Comparison of ENCODE assay signal across 8 mouse cellular contexts in the genomic region with DNA sequence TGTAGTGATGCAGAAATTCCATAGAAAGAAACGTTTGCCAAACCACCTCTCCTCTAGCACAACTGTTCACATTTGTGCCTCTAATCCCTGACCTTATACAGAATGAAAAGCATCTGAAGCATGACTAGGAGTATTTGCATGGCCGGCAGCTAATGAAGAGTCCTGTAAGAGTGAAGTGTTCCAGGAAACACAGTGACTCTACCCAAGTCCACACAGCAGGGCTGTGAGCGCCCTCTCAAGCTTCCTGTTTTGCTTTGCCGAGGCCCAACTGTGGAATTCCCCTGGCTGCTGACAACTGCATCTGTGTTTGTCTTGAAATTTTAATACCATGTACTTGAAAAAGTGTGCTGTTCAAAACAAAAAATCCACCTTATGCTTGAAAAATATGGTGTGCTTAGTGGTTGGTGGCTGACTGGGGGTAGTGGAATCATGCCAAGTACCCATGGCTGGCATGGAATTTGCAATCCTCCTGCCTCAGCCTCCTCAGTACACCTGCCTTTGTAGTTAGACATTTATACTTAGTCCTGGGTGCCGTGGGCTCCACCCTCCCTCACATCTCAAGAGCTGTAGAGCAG.
DNase-seq lines count a peak whose midpoint lies in the region; ATAC-seq and TF ChIP-seq lines count a peak whose summit lies in the region.
"Had no signal": no experiment of that assay in that cellular context is flagged by ENCODE, and none has a peak within 500 bp of the region (broad histone marks: within the 10 kb centered on the region; RNA-seq: fewer than 3 reads in every experiment).

No protein-coding gene starts in this region.

- peak; percentile 90 for ATAC-seq in inflammation-experienced regulatory T-cells, adult 6 months
- no peak for ATAC-seq in forebrain, embryonic 14.5 days
- ATAC-seq in forebrain, embryonic 12.5 days (ENCODE audit: low FRiP score): no peak

- TF ChIP-seq POLR2A in CH12.LX (IDR thresholded peaks at IDR 0.05; ENCODE audit: low read depth, low read length) (peak; percentile 59), myocyte (IDR thresholded peaks at IDR 0.05; ENCODE audit: insufficient read length, low read depth) (no peak)

- H3K4me3 ChIP-seq in CH12.LX (replicated peaks in 1 of 3; ENCODE audit: low read depth in 2 of 3, low read length in 2 of 3, poor library complexity in 1 of 3) (no peak overlapping the region), myocyte (no peak overlapping the region)
- no peak overlapping the region for H3K4me3 ChIP-seq in brown adipose tissue, adult 24 weeks (ENCODE audit: insufficient read depth, low read depth, low read length)
- H3K4me3 ChIP-seq in forebrain, embryonic 14.5 days (ENCODE audit: low read depth, low read length): no peak overlapping the region
- H3K4me3 ChIP-seq in forebrain, embryonic 12.5 days (replicated peaks): no peak overlapping the region
- H3K4me3 ChIP-seq: embryonic facial prominence, embryonic 15.5 days had no signal

- no peak overlapping the region for H3ac ChIP-seq in myocyte (ENCODE audit: control insufficient read depth, insufficient read length)

- peaks cover 5% of the 10 kb centered on the region for H3K9me3 ChIP-seq in CH12.LX (replicated peaks; ENCODE audit: low read length)
- H3K9me3 ChIP-seq in forebrain, embryonic 14.5 days (replicated peaks; ENCODE audit: control insufficient read depth, low read length): no peaks in the 10 kb centered on the region
- H3K9me3 ChIP-seq in forebrain, embryonic 12.5 days: no peaks in the 10 kb centered on the region
- H3K9me3 ChIP-seq: embryonic facial prominence, embryonic 15.5 days had no signal

- H3K36me3 ChIP-seq in CH12.LX (replicated peaks in 1 of 2; ENCODE audit: control insufficient read depth in 1 of 2, insufficient read depth in 1 of 2, low read length in 1 of 2) (peaks cover 28 to 65% of the 10 kb centered on the region in 2 experiments), myocyte (ENCODE audit: control insufficient read depth, insufficient read depth) (peaks cover 19% of the 10 kb centered on the region)
- peaks cover 38% of the 10 kb centered on the region for H3K36me3 ChIP-seq in forebrain, embryonic 14.5 days (ENCODE audit: control insufficient read depth, insufficient read depth, low read length)
- peaks cover 59% of the 10 kb centered on the region for H3K36me3 ChIP-seq in forebrain, embryonic 12.5 days (replicated peaks)

- peaks cover 36% of the 10 kb centered on the region for H3K79me2 ChIP-seq in CH12.LX (replicated peaks; ENCODE audit: control insufficient read depth, extremely low read depth, insufficient read depth, poor library complexity, severe bottlenecking)
- H3K79me2 ChIP-seq in myocyte (ENCODE audit: control insufficient read depth, insufficient read depth): no peaks in the 10 kb centered on the region

- peaks cover 43 to 85% of the 10 kb centered on the region in 2 experiments for H3K4me1 ChIP-seq in CH12.LX (ENCODE audit: control insufficient read depth in 1 of 2, insufficient read depth in 2 of 2)
- peaks cover 15% of the 10 kb centered on the region for H3K4me1 ChIP-seq in brown adipose tissue, adult 24 weeks (ENCODE audit: control insufficient read depth, insufficient read depth, insufficient read length, low read length)
- H3K4me1 ChIP-seq in forebrain, embryonic 14.5 days (ENCODE audit: control insufficient read depth, insufficient read depth, low read length): no peaks in the 10 kb centered on the region
- H3K4me1 ChIP-seq in forebrain, embryonic 12.5 days: peaks cover 6% of the 10 kb centered on the region
- H3K4me1 ChIP-seq: embryonic facial prominence, embryonic 15.5 days had no signal

- TF ChIP-seq RAD21 in CH12.LX (IDR thresholded peaks at IDR 0.05; ENCODE audit: low read depth, low read length): peak; percentile 55

- dilution Hi-C loops in CH12.LX (cut with MboI; ENCODE audit: extremely low pct_ligation_motif_present, extremely low pct_unique_long_range_greater_than_20kb, low sequenced_read_pairs): no loop called here

- peak overlapping the region; percentile 99 for H3K27ac ChIP-seq in CH12.LX (ENCODE audit: insufficient read depth, low read depth)
- peak overlapping the region; percentile 78 for H3K27ac ChIP-seq in brown adipose tissue, adult 24 weeks (replicated peaks; ENCODE audit: low read depth, low read length)
- no peak overlapping the region for H3K27ac ChIP-seq in forebrain, embryonic 14.5 days (ENCODE audit: low read depth, low read length)
- H3K27ac ChIP-seq in forebrain, embryonic 12.5 days: no peak overlapping the region
- H3K27ac ChIP-seq: embryonic facial prominence, embryonic 15.5 days had no signal

- peak in 1 of 2 experiments; percentile 64; a peak in 2 of 4 replicates for TF ChIP-seq CTCF in CH12.LX (conservative IDR thresholded peaks at IDR 0.05 in 1 of 2, IDR thresholded peaks at IDR 0.05 in 1 of 2; ENCODE audit: low read depth in 2 of 2, low read length in 2 of 2)

- in situ Hi-C loops in CH12.LX (cut with MboI; ENCODE audit: low pct_ligation_motif_present, low pct_unique_long_range_greater_than_20kb, low sequenced_read_pairs): no loop called here

- peak; percentile 94 for TF ChIP-seq EP300 in CH12.LX (IDR thresholded peaks at IDR 0.05; ENCODE audit: low read length)

- WGBS in forebrain, embryonic 14.5 days: 84% methylated on average over 5 of the region's 5 CpGs
- 78% methylated on average over 5 of the region's 5 CpGs for WGBS in forebrain, embryonic 12.5 days

- H3K27me3 ChIP-seq in CH12.LX (replicated peaks): no peaks in the 10 kb centered on the region
- H3K27me3 ChIP-seq in myocyte (ENCODE audit: control insufficient read depth, insufficient read depth, insufficient read length): no peaks in the 10 kb centered on the region
- H3K27me3 ChIP-seq in forebrain, embryonic 14.5 days (replicated peaks; ENCODE audit: control insufficient read depth, insufficient read depth, low read length): no peaks in the 10 kb centered on the region
- H3K27me3 ChIP-seq in forebrain, embryonic 12.5 days: no peaks in the 10 kb centered on the region
- H3K27me3 ChIP-seq: embryonic facial prominence, embryonic 15.5 days had no signal

- DNase-seq in CH12.LX (ENCODE audit: extremely low read depth): peak; percentile 96
- DNase-seq in forebrain, embryonic 14.5 days (ENCODE audit: low spot score): no peak
- no peak for DNase-seq in cerebellum, postnatal 10 days

- H3K9ac ChIP-seq in CH12.LX (ENCODE audit: insufficient read depth, low read depth): peak overlapping the region; percentile 37; the same call in 1 of the 2 replicates
- H3K9ac ChIP-seq in forebrain, embryonic 14.5 days (ENCODE audit: low read length): no peak overlapping the region
- H3K9ac ChIP-seq in forebrain, embryonic 12.5 days: no peak overlapping the region
- H3K9ac ChIP-seq: embryonic facial prominence, embryonic 15.5 days had no signal

- H3K4me2 ChIP-seq in CH12.LX (ENCODE audit: insufficient read depth, low read depth, poor library complexity, severe bottlenecking): peak overlapping the region; percentile 85
- H3K4me2 ChIP-seq in myocyte (ENCODE audit: low read depth): peak overlapping the region; percentile 14
- H3K4me2 ChIP-seq in forebrain, embryonic 14.5 days (ENCODE audit: low read length): no peak overlapping the region
- no peak overlapping the region for H3K4me2 ChIP-seq in forebrain, embryonic 12.5 days
- H3K4me2 ChIP-seq: embryonic facial prominence, embryonic 15.5 days had no signal

TF ChIP-seq in CH12.LX, 34 proteins besides CTCF, POLR2A, EP300 and RAD21 (continues in another document):
- peak; percentile 79; the same call in 1 of the 2 replicates for TF ChIP-seq SIN3A (IDR thresholded peaks at IDR 0.05; ENCODE audit: low read length)
- peak; percentile 67 for TF ChIP-seq JUND (conservative IDR thresholded peaks at IDR 0.05; ENCODE audit: low read depth, low read length)
- peak; percentile 32; the same call in 1 of the 2 replicates for TF ChIP-seq MAFK (IDR thresholded peaks at IDR 0.05; ENCODE audit: insufficient replicate concordance, low read length)
- no peak; the same call in none of the 2 replicates for TF ChIP-seq MAX (IDR thresholded peaks at IDR 0.05; ENCODE audit: low read length)
- TF ChIP-seq ETS1 (conservative IDR thresholded peaks at IDR 0.05; ENCODE audit: low read depth, low read length): peak; percentile 89
- TF ChIP-seq MAZ (IDR thresholded peaks at IDR 0.05; ENCODE audit: low read depth, low read length): peak; percentile 68; the same call in 1 of the 2 replicates
- peak; percentile 51 for TF ChIP-seq HCFC1 (IDR thresholded peaks at IDR 0.05; ENCODE audit: low read depth, low read length)
- no peak for TF ChIP-seq PAX5 (IDR thresholded peaks at IDR 0.05; ENCODE audit: low read length)
- peak; percentile 17; the same call in 1 of the 2 replicates for TF ChIP-seq ZMIZ1 (IDR thresholded peaks at IDR 0.05; ENCODE audit: low read depth, low read length)
- TF ChIP-seq USF2 (conservative IDR thresholded peaks at IDR 0.05; ENCODE audit: low read depth, low read length): no peak
- peak; percentile 27; the same call in 1 of the 2 replicates for TF ChIP-seq CHD1 (IDR thresholded peaks at IDR 0.05; ENCODE audit: low read depth, low read length)
- no peak for TF ChIP-seq USF1 (IDR thresholded peaks at IDR 0.05; ENCODE audit: low read depth, low read length)
- peak; percentile 24 for TF ChIP-seq SMC3 (IDR thresholded peaks at IDR 0.05; ENCODE audit: low read depth, low read length)

TF ChIP-seq in myocyte, 11 proteins besides CTCF, POLR2A, EP300 and RAD21:
- no peak for TF ChIP-seq CEBPB (IDR thresholded peaks at IDR 0.05; ENCODE audit: insufficient read depth, poor library complexity, severe bottlenecking)
- peak in 1 of 3 experiments; percentile 46 for TF ChIP-seq MYOG (IDR thresholded peaks at IDR 0.05; ENCODE audit: control insufficient read depth in 1 of 3, insufficient read depth in 1 of 3, insufficient read length in 2 of 3, low read depth in 2 of 3)
- no peak for TF ChIP-seq SRF (IDR thresholded peaks at IDR 0.05; ENCODE audit: control insufficient read depth, insufficient read length, low read depth)
TF ChIP-seq in myocyte: peak in this region for 1.

Comparison
In these comparisons a context has a peak if more than half of its experiments do, and no peak if none do; other contexts are left out.
1. H3K27ac ChIP-seq: peak in CH12.LX (single experiment) and brown adipose tissue, adult 24 weeks (single experiment); none in forebrain, embryonic 14.5 days (single experiment) and forebrain, embryonic 12.5 days (single experiment).
2. H3K4me2 ChIP-seq: peak in CH12.LX (single experiment) and myocyte (single experiment); none in forebrain, embryonic 14.5 days (single experiment) and forebrain, embryonic 12.5 days (single experiment).